Mouse (Mus musculus): Measurements from ENCODE around the gene Nkx6-2. TPM values are rescaled to one million over a fixed set of nuclear protein-coding genes. Genes with fewer than 3 reads are reported as not detected.

The Nkx6-2 gene
- polyA plus RNA-seq, 1 experiment from 2014 or later, result 8.4 TPM

DNA sequence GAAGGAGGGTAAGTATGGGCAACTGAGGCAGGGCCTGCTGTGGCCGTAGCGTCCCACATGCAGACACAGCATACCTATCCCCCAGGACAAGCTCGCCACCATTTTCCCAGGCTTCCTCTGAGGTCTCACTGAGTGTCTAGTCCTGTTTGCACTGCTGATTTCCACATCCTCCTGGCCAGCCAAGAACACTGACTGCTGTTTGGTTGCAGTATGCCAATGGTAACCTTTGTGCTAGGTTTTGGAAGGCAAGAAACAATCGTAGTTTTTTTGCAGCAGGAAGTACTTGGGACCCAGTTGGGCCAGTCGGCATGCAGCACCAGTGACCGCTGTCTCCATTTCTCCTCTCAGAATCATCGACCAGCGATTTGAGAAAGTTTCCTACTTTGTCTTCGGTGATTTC is 44.8 kb downstream of the Nkx6-2 start:
- H3K9me3 ChIP-seq, result no peaks in the 10 kb centered on the region
- no peak overlapping the region for H3K27ac ChIP-seq
- H3K27me3 ChIP-seq, result peaks cover 96% of the 10 kb centered on the region
- H3K4me1 ChIP-seq, result no peaks in the 10 kb centered on the region
- H3K9ac ChIP-seq, result no peak overlapping the region
- H3K36me3 ChIP-seq (replicated peaks), result no peaks in the 10 kb centered on the region
- no peak overlapping the region for H3K4me2 ChIP-seq
- WGBS, result 94% methylated on average over 9 of the region's 9 CpGs
- no peak for ATAC-seq (ENCODE audit: low FRiP score)
- H3K4me3 ChIP-seq (replicated peaks), result no peak overlapping the region

DNA sequence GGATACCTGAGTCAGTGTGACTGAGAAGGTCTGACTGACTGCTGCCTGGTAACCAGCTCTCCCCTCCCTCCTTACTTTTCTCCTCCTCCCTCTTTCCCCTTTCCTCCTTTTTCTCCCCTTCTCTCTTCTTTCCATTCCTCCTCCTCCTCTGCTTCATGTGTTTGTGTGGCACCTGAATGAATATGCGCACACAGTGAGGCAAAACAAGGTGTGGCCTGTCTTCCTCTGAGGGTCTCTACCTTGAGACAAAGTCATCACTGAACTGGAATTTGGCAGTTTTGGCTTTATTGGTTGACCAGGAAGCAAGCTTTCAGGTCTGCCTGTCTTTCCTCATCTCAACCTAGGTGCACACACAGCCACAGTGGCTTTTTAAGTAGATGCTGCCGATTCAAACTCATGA is 45.8 kb downstream of the Nkx6-2 start:
- Histone ChIP-seq H3K4me2 (no peak overlapping the region), H3K27me3 (peaks cover 97% of the 10 kb centered on the region), H3K9ac (no peak overlapping the region), H3K36me3 (replicated peaks) (no peaks in the 10 kb centered on the region), H3K9me3 (no peaks in the 10 kb centered on the region), H3K27ac (no peak overlapping the region), H3K4me1 (no peaks in the 10 kb centered on the region), H3K4me3 (replicated peaks) (no peak overlapping the region)
- no peak for ATAC-seq (ENCODE audit: low FRiP score)
- 98% methylated on average over 2 of the region's 2 CpGs for WGBS

DNA sequence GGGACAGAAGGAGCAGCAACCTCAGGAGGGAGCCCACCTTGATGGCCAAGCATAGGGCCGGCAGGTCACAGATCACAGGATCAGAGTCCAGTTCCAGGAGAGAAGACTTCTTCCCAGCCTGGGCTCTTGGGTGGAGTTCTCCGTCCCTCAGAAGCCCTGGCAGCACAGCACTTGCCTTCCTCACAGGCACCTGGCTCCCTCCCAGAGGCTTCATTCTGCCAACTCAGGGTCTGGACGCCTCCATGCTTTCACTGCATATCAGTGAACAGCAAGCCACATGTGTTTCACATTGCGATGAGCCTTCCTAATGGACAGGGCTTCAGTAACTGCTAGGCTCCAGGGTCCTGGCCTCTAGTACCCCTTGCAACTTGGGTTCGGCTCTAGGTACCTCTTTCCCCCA is 46.3 kb downstream of the Nkx6-2 start:
- H3K9ac ChIP-seq, result no peak overlapping the region
- WGBS, result 84% methylated on average over 5 of the region's 5 CpGs
- ATAC-seq (ENCODE audit: low FRiP score), result no peak
- H3K27me3 ChIP-seq, result peaks cover 97% of the 10 kb centered on the region
- no peak overlapping the region for H3K27ac ChIP-seq
- H3K36me3 ChIP-seq (replicated peaks), result no peaks in the 10 kb centered on the region
- H3K4me1 ChIP-seq, result peaks cover 2% of the 10 kb centered on the region
- H3K4me3 ChIP-seq (replicated peaks), result no peak overlapping the region
- no peaks in the 10 kb centered on the region for H3K9me3 ChIP-seq
- no peak overlapping the region for H3K4me2 ChIP-seq

- Histone ChIP-seq H3K9me3 (no peaks in the 10 kb centered on the region), H3K4me2 (no peak overlapping the region), H3K27ac (no peak overlapping the region), H3K9ac (no peak overlapping the region), H3K4me3 (replicated peaks) (no peak overlapping the region), H3K36me3 (replicated peaks) (no peaks in the 10 kb centered on the region), H3K4me1 (peaks cover 35% of the 10 kb centered on the region), H3K27me3 (peaks cover 99% of the 10 kb centered on the region)
- 64% methylated on average over 4 of the region's 4 CpGs for WGBS
- no peak for ATAC-seq (ENCODE audit: low FRiP score)
Measured at GRCm38 (mm10) chr7:139531428-139531801, 51.2 kb downstream of the Nkx6-2 start.

DNA sequence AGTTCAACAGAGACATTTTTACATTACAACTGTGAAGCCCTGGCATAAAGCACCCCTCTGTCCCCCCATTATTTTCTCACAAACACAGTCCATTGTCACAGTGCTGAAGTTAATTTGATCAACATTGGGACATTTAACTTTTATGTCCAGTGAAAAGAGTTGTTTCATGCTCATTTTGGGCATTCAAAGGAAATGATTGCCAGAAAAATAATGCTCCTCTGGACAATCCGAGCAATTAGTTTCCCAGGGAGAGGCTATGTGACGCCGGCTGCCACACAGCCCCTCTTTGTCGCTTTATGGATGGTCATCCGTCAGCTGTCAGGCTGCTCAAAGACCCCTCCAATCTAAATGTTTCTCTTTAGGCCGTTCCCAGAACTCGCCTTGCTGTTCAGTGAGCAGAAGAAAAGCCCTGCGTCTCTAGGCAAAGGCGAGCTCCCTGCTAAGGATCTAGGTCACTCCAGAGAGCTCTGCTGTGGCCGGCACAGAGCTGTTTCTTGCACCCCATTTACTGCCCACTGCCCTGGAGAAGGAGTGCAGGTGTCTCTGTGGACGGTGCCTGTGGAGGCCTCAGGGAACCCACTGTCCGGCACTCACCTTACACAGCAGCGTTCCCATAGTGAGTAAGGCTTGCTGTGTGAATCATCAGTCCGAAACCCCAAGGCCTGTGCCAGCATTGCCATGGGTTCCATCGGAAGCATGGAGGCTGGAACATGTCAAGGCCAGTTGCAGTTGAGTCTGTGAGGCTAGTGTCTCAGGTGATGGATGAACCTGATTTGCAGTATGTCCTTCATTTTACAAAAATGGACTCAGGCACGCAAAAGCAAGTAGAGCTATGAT is 51.8 kb downstream of the Nkx6-2 start:
- Histone ChIP-seq H3K36me3 (replicated peaks) (0 out of 2 replicates have a peak, but pooled peaks cover 4% of the 10 kb centered on the region), H3K4me2 (no peak overlapping the region), H3K9me3 (no peaks in the 10 kb centered on the region), H3K9ac (no peak overlapping the region), H3K4me1 (peaks cover 35% of the 10 kb centered on the region), H3K27ac (peak overlapping the region; percentile 70), H3K4me3 (replicated peaks) (no peak overlapping the region), H3K27me3 (peaks cover 99% of the 10 kb centered on the region)
- WGBS, result 27% methylated on average over 16 of the region's 16 CpGs
- peak; percentile 27; the same call in 1 of the 2 replicates for ATAC-seq (ENCODE audit: low FRiP score)

Other genes starting within 250 kb of the Nkx6-2 start
- 17.3 TPM in 2 replicates for gene Inpp5a, start 193.7 kb downstream of the Nkx6-2 start, polyA plus RNA-seq (2016; fragmentation: Nextera tagmentation; extraction: Ambion mirVana)
- 0.57 and 0.81 TPM in 2 replicates for gene Cfap46, start 101.0 kb upstream of the Nkx6-2 start, polyA plus RNA-seq (2016; fragmentation: Nextera tagmentation; extraction: Ambion mirVana)